Mouse (Mus musculus): ENCODE measurements around the gene Atmin. TPM values are rescaled to one million over a fixed set of nuclear protein-coding genes. Genes with fewer than 3 reads are reported as not detected.

Gene Atmin
- polyA plus RNA-seq (2015; fragmentation: Nextera tagmentation; extraction: Ambion mirVana) = 13.0 and 15.9 TPM in 2 replicates

DNA sequence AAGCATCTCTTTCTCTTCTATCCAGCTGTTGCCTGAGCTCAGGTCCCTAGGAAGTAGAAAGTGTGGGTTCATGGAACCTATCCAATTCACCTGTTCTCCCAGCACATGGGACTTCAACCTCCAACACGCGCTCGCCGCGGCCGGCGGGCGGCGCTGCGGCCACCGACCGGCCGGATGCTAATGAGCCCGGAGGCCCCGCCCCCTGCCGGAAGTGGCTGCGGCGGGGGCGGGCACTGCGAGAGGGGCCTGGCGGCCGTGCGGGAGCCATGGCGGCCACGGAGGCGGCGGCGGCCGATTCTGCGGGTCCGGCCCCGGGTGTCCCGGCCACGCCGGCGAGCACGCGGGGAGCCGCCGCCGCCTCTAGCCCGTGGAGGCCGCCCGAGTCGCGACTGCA, at the start of gene Atmin:
Gene Atmin, plus strand, starts transcription at position 233 of the 394 bp plus-strand sequence.
- Histone ChIP-seq H3K4me1 (peaks cover 23% of the 10 kb centered on the region), H3K27ac (peak within 1 kb of the TSS; percentile 37; the same call in 1 of the 2 replicates), H3K9me3 (replicated peaks) (no peaks in the 10 kb centered on the region), H3K36me3 (ENCODE audit: poor library complexity, severe bottlenecking) (peaks cover 5% of the 10 kb centered on the region; the same call in 1 of the 2 replicates), H3K27me3 (no peaks in the 10 kb centered on the region), H3K4me3 (peak within 1 kb of the TSS; percentile 97), H3K9ac (peak within 1 kb of the TSS; percentile 91), H3K4me2 (peak within 1 kb of the TSS; percentile 85)
- under 1% methylated on average over 40 of the region's 46 CpGs for WGBS
- peak; percentile 92 for ATAC-seq

DNA sequence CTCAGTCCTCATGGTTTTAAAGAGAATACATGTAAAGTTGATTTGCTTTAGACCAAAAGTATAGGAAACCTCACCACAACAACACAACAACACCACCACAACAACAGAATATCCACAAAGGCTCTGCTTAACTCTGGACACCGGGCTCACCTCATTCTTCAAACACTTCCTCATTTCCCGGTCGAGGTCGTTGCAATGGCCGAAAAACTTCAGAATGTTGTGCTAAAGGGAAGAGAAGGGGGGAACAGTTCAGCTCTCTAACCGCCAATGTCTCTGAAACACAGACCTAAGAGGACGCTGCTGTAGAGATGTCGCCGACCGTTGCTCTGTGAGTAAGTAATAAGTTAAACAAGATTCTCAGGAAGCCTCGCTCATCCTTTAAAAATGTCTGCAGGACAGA, 49.3 kb upstream of the Atmin start:
- Histone ChIP-seq H3K27me3 (no peaks in the 10 kb centered on the region), H3K36me3 (ENCODE audit: poor library complexity, severe bottlenecking) (peaks cover 17% of the 10 kb centered on the region), H3K4me2 (no peak overlapping the region), H3K9ac (no peak overlapping the region), H3K4me1 (no peaks in the 10 kb centered on the region), H3K9me3 (replicated peaks) (no peaks in the 10 kb centered on the region), H3K27ac (no peak overlapping the region), H3K4me3 (no peak overlapping the region)
- WGBS = 93% methylated on average over 11 of the region's 11 CpGs
- no peak for ATAC-seq

DNA sequence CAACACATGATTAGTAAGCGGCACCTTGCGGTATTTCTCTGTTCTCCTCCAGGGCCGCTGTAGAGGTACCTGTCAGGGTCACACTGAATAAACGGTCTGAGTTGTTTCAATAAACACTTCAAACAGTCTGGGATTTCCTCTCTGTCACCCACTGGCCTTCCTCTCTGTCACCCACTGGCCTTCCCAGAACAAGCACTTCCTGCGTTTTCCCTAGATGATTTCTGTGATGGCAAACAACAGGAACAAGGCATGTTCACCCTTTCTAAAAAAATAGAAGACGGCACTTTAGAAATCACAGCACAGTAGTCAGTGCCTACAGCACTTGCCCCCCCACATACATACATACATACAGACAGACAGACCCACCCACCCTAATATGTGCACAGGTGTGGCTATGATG, 47.7 kb upstream of the Atmin start:
- peaks cover 9% of the 10 kb centered on the region for H3K36me3 ChIP-seq (ENCODE audit: poor library complexity, severe bottlenecking)
- no peaks in the 10 kb centered on the region for H3K27me3 ChIP-seq
- H3K4me2 ChIP-seq = no peak overlapping the region
- ATAC-seq = no peak
- H3K4me3 ChIP-seq = no peak overlapping the region
- no peak overlapping the region for H3K9ac ChIP-seq
- no peak overlapping the region for H3K27ac ChIP-seq
- no peaks in the 10 kb centered on the region for H3K9me3 ChIP-seq (replicated peaks)
- no peaks in the 10 kb centered on the region for H3K4me1 ChIP-seq
- 94% methylated on average over 6 of the region's 6 CpGs for WGBS

DNA sequence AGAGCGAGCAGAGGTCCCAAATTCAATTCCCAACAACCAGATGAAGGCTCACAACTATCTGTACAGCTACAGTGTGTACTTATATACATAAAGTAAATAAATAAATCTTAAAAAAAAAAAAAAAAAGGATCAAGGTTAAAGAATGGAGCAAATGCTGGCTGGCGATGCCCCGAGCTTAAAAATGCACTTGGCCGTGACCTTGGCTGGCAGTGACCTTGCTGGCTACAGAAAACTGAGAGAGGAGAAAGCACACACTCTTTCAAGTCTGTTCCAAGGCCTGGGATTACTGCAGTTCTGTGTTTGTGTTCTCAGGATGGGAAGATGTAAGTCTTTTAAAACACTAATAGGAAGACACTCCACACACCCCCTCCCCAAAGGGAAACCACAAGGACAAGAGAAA, 38.5 kb upstream of the Atmin start:
- H3K4me3 ChIP-seq = no peak overlapping the region
- 96% methylated on average over 4 of the region's 4 CpGs for WGBS
- H3K4me2 ChIP-seq = no peak overlapping the region
- H3K27me3 ChIP-seq = no peaks in the 10 kb centered on the region
- H3K36me3 ChIP-seq (ENCODE audit: poor library complexity, severe bottlenecking) = peaks cover 24% of the 10 kb centered on the region
- no peak overlapping the region for H3K9ac ChIP-seq
- ATAC-seq = no peak
- H3K4me1 ChIP-seq = no peaks in the 10 kb centered on the region
- no peaks in the 10 kb centered on the region for H3K9me3 ChIP-seq (replicated peaks)
- H3K27ac ChIP-seq = no peak overlapping the region

DNA sequence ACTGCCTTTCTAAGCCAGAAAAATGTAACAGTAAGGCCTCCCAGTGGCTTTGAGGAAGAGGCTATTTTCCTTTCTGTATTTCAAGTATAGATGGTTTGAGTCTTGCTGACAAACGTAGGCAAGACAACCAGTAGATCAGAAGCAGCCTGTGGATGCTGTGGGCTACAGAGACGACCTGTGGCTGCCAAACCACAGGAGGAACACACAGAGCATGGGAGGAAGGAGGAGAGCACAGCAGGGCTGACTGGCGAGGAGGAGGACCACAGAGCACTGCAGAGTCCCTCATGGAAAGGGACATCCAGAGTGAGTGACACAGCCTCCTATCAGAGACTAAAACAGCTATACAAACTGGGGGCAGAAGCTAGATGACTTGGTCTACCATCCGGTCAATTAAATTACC, 37.9 kb upstream of the Atmin start:
- H3K27ac ChIP-seq = no peak overlapping the region
- H3K36me3 ChIP-seq (ENCODE audit: poor library complexity, severe bottlenecking) = peaks cover 29% of the 10 kb centered on the region
- 87% methylated on average over 4 of the region's 4 CpGs for WGBS

DNA sequence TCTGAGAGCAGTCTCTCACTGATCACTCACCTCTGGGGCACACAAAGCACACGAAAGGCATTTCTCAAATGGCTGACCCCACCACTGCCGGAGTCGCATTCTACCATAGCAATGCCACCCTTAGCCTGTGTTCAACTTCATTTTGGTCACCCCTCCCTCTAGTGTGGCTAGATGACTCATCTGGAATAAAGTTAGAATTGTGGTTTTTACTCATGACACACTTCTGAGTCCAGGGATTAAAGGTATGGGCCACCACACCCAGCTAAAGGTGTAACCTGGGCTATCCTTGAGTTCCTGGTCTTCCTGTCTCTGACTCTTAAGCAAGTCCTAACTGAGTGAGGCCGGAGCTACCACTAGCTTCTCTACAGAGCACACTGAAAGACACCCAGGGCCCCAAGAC, 37.4 kb upstream of the Atmin start:
- H3K4me3 ChIP-seq = no peak overlapping the region
- peaks cover 35% of the 10 kb centered on the region for H3K36me3 ChIP-seq (ENCODE audit: poor library complexity, severe bottlenecking)
- H3K4me1 ChIP-seq = no peaks in the 10 kb centered on the region
- 96% methylated on average over 4 of the region's 4 CpGs for WGBS
- no peak overlapping the region for H3K4me2 ChIP-seq
- no peak overlapping the region for H3K27ac ChIP-seq
- H3K27me3 ChIP-seq = no peaks in the 10 kb centered on the region
- H3K9me3 ChIP-seq (replicated peaks) = no peaks in the 10 kb centered on the region
- no peak overlapping the region for H3K9ac ChIP-seq
- ATAC-seq = no peak

More for the DNA sequence above, 37.9 kb upstream of the Atmin start:
- ATAC-seq = no peak
- Histone ChIP-seq H3K4me2 (no peak overlapping the region), H3K4me1 (no peaks in the 10 kb centered on the region), H3K27me3 (no peaks in the 10 kb centered on the region), H3K4me3 (no peak overlapping the region), H3K9me3 (replicated peaks) (no peaks in the 10 kb centered on the region), H3K9ac (no peak overlapping the region)

DNA sequence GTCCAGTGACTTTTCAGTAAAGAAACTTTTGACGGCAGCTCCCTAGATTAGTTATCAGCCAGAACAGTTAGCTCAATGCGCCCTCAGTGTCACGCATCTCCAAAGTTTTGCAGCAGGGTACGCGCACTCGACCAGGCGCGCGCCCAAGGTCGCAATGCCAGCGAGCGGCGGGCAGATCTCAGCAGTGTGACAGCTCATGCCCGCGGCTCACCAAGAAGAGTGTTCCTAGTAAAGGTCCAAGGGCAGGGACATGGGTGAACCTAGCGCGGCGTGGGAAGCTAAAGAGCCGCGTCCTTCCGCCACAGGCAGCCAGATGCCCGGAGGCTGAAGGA, 22.2 kb upstream of the Atmin start:
- peaks cover 16% of the 10 kb centered on the region for H3K36me3 ChIP-seq (ENCODE audit: poor library complexity, severe bottlenecking)
- H3K27me3 ChIP-seq = no peaks in the 10 kb centered on the region
- peak; percentile 67 for ATAC-seq
- H3K27ac ChIP-seq = peak overlapping the region; percentile 64
- H3K4me1 ChIP-seq = peaks cover 21% of the 10 kb centered on the region
- H3K4me2 ChIP-seq = peak overlapping the region; percentile 85
- H3K9ac ChIP-seq = peak overlapping the region; percentile 70
- WGBS = under 1% methylated on average over 22 of the region's 22 CpGs
- H3K4me3 ChIP-seq = peak overlapping the region; percentile 71
- H3K9me3 ChIP-seq (replicated peaks) = no peaks in the 10 kb centered on the region

DNA sequence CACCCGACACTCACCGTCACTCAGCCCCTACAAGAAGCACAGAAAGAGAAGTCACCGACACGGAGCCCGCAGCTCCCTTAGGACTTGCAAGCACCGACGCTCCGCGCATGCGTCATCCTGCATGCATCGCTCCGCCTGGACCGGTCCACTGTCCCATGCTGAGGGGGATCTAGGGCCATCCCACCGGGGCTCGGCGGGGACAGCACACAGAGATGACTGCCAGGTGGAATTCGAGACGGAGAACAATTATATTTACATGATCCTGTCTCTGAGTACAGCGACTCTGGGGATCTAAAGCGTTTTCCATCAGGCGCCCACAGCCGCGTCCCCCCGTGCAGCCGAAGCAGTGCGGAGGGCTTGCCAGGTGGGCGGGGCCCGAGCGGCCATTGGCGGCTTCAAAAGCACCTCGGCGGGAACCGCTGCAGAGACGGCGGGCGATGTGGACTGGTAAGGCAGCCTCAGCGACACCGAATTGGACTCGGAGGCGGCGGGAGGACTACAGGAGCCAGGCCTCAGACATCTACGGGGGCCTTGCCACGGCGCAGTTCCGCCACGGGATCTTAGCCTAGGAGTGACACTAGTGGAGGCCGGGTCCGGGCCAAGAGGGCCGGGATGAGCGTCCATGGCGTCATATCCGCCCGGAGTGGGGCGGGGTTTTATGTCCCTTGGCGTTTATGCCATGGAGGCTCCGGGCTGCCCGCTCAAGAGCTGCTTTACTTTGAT, 21.7 kb upstream of the Atmin start, which contains the start of the genes Cmc2 and Cenpn:
Gene Cmc2, minus strand, starts transcription at position 119 of the 723 bp plus-strand sequence.
Gene Cenpn, plus strand, starts transcription at position 394 of the 723 bp plus-strand sequence.
- H3K4me1 ChIP-seq = peaks cover 21% of the 10 kb centered on the region
- no peaks in the 10 kb centered on the region for H3K9me3 ChIP-seq (replicated peaks)
- peak within 1 kb of the TSS; percentile 85 for H3K4me2 ChIP-seq
- under 1% methylated on average over 57 of the region's 57 CpGs for WGBS
- H3K9ac ChIP-seq = peak within 1 kb of the TSS; percentile 70
- H3K27me3 ChIP-seq = no peaks in the 10 kb centered on the region
- peaks cover 17% of the 10 kb centered on the region for H3K36me3 ChIP-seq (ENCODE audit: poor library complexity, severe bottlenecking)
- ATAC-seq = peak; percentile 97
- peak within 1 kb of the TSS; percentile 64 for H3K27ac ChIP-seq
- H3K4me3 ChIP-seq = peak within 1 kb of the TSS; percentile 71

DNA sequence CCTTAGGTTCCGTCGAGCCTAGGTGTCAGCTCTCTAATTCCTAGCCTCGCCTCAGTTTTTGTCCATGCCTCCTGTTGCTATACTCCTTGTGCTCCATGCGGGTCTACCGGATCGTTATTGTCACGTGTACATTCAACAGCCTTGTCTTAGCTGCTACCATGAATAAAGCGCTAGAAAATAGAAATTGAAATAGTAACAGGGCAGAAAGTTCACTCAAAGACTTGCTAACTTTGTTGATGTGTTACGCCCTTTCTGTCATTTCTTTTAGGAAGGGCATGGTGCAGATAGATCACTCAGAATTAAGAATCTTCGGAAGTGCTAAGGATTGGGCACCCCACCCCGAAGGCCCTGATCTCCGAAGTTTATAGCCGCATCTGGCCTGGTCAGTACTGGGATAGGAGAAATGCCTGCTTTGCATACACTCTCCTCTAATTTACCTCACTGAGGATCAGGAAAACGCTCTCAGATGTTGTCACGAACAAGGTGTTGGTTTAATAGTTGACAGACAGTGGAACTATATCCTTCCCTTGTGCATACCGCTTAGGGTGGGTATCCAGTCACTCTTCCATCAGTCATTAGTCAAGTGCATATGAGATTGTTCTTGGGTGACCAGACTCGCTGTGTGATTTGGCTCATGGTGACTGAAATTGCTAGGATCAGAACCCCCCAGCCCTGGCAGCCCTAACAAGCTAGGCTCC, 21.0 kb upstream of the Atmin start:
- Histone ChIP-seq H3K4me1 (peaks cover 21% of the 10 kb centered on the region), H3K27me3 (no peaks in the 10 kb centered on the region), H3K4me3 (peak overlapping the region; percentile 71), H3K9me3 (replicated peaks) (no peaks in the 10 kb centered on the region), H3K36me3 (ENCODE audit: poor library complexity, severe bottlenecking) (peaks cover 20% of the 10 kb centered on the region; the same call in 1 of the 2 replicates), H3K27ac (0 out of 2 replicates have a peak overlapping the region, but pooled peaks have one; percentile 64), H3K9ac (peak overlapping the region; percentile 70), H3K4me2 (peak overlapping the region; percentile 85)
- 0 out of 2 replicates have a peak, but pooled peaks have one; percentile 9 for ATAC-seq
- 34% methylated on average over 17 of the region's 17 CpGs for WGBS

DNA sequence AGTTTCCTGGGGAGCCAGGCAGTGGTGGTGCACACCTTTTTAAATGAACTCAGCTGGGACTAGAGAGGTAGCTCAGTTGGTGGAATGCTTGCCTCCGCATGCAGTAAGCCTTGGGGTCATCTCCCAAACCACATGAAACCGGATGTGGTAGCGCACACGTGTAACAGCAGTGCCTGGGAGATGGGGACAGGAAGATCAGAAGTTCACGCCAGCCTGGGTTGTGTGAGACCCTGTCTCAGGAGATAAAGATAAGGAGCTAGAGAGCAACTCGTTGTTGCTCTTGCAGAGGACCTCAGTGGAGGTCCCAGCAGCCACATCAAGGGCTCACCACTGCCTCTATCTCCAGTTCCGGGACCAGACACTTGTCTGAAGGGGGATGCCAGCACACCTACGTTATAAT, 19.7 kb upstream of the Atmin start:
- Histone ChIP-seq H3K4me3 (no peak overlapping the region), H3K27ac (no peak overlapping the region), H3K9me3 (replicated peaks) (no peaks in the 10 kb centered on the region), H3K27me3 (no peaks in the 10 kb centered on the region), H3K4me2 (no peak overlapping the region), H3K4me1 (peaks cover 21% of the 10 kb centered on the region), H3K9ac (no peak overlapping the region), H3K36me3 (ENCODE audit: poor library complexity, severe bottlenecking) (peaks cover 31% of the 10 kb centered on the region)
- ATAC-seq = no peak
- WGBS = 95% methylated on average over 8 of the region's 8 CpGs

DNA sequence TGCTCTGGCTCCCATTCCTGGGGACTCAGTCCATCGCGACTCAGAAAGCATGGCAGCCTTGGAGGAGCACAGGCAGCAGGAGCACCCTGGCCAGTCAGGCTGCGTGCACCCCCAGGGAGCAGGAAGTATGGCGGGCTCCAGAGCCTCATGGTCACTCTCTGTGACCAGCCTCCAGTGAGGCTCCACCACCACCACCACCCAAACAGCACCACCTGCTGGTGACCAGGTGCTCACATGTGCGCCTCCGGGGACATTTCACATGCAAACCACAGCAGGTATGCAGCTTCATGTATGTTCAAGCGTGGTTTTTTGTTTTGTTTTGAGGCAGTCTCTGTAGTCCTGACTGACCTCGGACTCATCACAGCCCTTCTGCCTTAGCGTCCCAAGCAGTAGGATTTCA, 15.3 kb upstream of the Atmin start:
- no peak for ATAC-seq
- Histone ChIP-seq H3K9me3 (replicated peaks) (no peaks in the 10 kb centered on the region), H3K4me1 (no peaks in the 10 kb centered on the region), H3K27ac (no peak overlapping the region), H3K36me3 (ENCODE audit: poor library complexity, severe bottlenecking) (peaks cover 62% of the 10 kb centered on the region), H3K4me2 (no peak overlapping the region), H3K27me3 (no peaks in the 10 kb centered on the region), H3K4me3 (no peak overlapping the region), H3K9ac (no peak overlapping the region)
- WGBS = 91% methylated on average over 9 of the region's 9 CpGs

DNA sequence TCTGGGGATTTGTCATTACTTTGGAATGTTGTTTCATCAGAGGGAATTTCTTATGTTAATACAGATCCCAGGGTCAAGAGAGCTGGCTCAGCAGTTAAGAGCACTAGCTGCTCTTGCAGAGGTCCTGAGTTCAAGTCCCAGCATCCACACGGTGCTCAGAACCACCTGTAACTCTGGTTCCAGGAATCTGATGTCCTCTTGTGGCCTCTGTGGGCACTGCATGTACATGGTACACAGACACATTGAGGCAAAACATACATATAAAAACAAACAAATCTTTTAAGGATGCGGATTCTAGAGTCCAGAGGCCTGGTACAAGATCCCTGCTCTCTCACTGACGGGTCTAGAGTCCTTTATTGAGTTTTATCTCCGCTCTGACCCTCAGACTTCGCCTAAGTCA, 14.6 kb upstream of the Atmin start:
- H3K27ac ChIP-seq = no peak overlapping the region
- no peaks in the 10 kb centered on the region for H3K9me3 ChIP-seq (replicated peaks)
- no peak overlapping the region for H3K9ac ChIP-seq
- peaks cover 69% of the 10 kb centered on the region for H3K36me3 ChIP-seq (ENCODE audit: poor library complexity, severe bottlenecking)
- H3K4me3 ChIP-seq = no peak overlapping the region
- WGBS = 91% methylated on average over 5 of the region's 5 CpGs
- no peaks in the 10 kb centered on the region for H3K4me1 ChIP-seq
- no peak for ATAC-seq
- no peak overlapping the region for H3K4me2 ChIP-seq
- no peaks in the 10 kb centered on the region for H3K27me3 ChIP-seq

Measured in forebrain, embryonic 13.5 days (tissue).